Mouse (Mus musculus) adrenal gland, postnatal 25 days (tissue): ENCODE measurements at regions not wholly inside any gene's neighbourhood (a gene's known extent, or its start where the extent isn't known, plus 50 kb on each side); places are given as distances from the start of the nearest gene placed in this dataset.

Source experiments
- DNase-seq: peaks from one replicate; pipeline ENCODE4 v3.0.0; 2021; ENCODE audit warnings: mixed read lengths

DNA sequence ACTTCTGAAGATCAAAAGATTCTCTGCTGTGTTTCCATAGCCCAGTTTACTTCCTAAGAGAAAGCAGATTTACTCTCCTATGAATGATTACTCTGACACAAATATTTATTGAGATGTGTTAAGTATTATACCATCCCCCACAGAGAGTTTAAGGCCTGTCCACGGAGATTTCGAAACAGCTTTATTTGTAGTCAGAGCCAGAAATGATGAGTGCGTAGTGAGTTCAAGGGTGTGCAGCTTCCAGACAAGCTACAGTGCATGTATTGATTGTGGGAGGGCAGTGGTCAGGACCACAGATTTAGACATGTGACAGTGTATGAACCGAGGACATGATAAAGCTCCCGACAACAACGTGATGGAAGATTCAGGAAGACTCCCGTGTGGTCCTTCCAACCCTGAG, 126.8 kb downstream of the Hlx start:
- no peak for DNase-seq

DNA sequence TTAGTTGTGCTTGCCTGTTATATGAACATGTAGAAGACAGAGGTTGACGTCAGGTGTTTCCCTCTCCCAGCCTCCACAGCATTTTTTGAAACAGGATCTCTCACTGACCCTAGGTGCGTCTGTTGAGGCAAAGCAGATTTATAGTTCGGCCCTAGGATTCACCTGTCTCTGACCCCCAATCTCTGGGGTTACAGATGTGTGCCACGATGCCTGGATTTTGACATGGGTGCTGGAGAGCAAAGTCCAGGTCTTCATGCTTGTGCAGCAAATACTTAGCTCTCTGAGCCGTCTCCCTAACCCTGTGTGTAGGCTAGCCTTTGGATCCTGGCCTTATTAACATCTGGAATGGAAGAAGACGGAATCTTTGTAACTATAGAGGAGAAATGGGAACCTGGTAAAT, 129.3 kb downstream of the Hlx start:
- no peak for DNase-seq

DNA sequence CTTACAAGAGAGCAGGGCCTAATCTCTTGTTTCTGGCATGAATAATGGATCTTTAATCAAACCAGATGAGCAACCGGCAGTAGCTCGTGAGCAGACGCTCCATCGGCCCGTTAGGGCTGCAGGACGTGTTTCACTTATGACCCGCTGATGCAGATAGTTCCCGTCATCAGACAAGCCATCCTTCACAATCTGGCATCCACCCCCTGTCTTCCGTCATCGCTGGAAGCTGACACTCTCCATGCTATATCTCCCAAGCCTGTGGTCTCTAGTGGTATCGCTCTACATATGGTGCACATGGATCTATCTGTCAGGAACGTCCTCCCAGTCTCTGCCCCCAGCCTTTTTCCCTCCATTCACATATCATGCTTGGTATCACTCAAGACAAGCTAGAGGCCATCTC, 137.0 kb downstream of the Hlx start:
- DNase-seq: no peak

DNA sequence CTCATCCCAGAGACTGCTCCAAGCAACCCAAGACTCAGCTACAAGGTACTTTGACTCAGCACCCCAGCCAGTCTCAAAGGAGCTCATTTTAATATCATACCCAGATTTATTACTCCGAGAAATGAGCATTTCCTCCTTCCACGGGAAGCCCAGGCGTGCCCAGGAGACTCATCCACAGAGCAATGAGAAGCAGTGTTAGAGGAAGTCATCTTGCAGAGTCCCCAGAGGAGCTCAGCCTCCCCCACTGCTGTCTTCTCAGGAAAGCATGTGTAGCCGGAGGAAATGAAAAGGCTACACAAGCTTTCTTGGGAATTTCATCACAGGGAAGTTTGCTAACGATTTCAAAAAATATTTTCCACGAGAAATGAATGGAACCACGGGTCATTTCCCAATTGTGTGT, 141.8 kb downstream of the Hlx start:
- no peak for DNase-seq

DNA sequence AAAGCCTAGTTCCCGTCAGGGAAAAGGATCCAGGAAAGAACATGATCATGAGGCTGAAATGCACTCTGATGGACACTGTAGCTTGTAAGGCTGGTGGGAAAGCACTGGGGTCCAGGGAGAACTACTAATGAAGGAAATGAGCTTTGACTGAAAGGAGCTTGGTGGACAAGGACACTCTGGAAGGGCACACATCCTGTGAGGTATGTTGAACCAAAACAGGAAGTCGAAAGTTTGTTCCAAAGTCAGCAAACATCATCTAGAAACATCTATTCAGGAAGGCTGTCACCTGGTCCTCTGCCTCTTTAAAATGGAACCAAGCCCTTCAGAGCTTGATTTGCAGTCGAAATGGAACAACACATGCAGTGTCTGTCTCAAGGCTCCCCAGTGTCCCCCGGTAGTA, 143.1 kb downstream of the Hlx start:
- DNase-seq: no peak

DNA sequence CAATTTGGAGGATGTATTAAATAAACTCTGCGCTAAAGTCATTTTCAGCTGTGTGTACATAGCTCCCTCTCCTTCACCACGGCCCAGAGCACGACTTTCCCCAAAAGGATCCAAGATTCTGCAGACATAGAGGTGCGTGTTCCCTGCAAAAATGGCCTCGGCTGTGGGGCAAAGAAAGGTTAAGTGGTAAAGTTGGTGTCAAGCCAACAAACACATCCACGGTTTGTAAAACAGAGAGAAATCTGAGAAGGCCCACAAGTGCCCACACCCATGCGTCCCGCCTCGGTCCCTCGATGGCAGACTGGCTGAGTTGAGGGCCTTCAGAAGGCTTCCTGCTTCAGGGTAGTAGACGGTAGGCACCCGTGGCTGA, 147.9 kb downstream of the Hlx start:
- no peak for DNase-seq

DNA sequence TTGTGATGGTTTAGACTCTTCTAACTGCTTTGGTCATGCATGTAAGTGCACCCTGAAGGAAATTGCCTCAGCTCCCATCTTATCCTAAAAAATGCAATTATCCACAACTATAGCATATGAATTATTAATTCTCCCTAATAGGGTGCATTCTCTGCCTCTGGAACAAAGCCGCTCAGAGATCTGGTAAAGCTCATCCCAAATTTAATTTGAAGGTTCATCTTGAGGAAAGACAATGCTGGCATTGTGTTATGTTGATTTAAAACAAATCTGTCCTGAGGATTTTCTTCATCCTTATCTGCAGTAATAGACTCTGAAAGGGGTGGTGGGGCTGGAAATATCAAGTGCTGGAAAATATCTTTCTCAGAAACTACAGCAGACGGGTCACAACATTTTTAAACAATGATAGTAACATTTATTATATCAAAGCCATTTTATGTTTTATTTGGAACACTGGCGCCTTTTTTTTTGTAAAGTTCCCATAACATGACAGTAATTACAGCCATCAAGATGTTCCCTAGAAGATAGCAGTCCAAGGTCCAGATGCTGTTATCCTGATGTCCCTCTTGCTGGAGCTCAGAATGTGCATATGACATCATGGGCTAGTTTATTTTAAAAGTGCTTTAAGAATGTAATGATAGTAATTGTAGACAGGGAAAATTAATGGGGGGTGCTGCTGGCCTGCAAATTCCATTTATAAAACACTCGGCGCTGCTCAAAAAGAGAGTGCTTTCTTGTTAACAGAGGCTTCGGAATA, 148.5 kb downstream of the Hlx start:
- no peak for DNase-seq

DNA sequence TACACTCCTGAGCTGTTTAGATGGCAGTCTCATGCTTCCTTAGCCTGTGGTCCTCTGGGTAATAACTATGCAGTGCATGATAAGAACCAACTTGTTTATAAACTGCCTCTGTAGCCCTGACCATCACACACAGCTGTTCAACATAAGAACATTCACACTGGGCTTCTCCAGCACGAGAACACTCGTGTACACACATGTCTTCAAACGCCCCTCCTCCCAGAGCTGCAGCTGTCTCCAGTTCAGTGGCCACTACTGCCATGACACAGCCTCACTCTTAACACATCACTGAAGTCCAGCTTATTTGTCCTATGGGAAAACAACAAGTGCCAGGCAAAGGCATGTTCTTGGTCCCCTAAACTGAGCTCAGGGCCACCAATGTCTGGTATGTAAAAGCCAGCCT, 152.9 kb downstream of the Hlx start:
- no peak for DNase-seq

DNA sequence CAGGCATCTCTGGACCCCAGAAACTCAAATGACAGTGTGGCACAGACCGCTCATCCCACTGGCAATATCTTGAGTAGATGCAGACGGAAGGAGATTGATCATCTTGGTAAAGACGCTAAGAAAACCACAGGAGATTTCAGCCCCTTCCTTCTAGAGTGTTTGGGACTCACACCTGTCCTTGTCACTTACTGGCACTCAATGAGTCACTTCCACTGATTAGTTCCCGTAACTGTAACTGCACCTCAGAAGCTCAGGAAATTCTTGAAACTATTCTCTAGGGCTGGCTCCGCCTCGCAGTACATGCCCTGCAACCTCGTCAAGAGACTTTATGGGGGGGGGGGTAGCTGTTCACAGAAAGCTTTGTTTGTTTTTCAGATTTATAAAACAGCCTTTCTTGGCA, 155.9 kb downstream of the Hlx start:
- DNase-seq: no peak

DNA sequence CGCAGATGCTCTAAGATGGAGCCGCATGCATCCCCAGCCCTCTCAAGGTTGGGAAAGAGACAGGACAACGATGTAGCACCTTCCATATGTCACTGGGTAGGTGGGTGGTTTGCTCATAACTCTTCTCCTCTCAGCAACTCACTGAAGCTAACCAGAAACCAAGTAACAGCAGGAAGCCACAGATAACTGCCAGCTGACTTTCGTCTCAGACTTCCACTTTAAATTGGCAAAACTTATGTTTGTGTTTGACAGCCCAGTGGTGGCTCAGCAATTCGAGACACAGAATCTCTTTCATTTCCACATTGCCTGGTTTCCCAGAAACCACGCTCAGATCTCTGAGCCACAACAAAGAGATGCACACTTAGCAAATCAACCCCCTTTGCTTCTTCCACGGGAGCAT, 159.1 kb downstream of the Hlx start:
- no peak for DNase-seq

DNA sequence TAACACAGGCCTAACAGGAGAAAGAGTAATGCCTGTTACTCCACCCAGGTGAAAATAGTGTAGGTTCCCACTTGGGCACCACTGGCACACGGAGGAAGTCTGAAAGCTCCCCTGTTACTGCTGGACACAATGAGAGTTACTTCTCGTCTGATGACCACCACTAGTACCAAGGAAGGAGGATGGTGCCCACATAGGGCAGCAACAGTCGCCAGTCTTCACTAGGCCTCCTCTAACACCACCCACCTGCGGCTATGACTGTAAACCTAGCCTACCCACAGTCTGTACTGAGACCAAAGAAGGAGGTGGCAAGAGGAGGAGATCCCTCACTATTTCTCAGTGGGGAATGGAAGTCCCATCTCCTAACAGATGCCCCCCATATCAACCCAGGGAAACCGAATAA, 161.7 kb downstream of the Hlx start:
- no peak for DNase-seq

DNA sequence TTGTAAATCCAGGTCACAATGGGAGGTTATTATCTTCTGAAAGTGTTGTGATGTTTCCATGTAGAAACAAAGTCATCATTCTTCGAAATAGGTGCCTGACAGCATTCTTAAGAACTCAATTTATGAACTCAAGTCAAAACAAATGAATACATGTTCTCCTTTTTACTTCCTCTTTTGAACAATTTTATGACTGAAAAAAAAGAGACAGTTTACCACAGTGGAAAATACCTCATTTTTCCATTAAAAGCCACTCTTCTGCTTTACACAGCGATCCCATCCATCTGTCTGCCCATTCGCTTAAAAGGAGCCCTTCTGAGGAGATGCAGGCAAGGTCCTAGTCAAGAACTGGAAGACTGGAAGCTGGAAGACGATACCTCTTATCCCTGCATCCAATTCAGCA, 169.5 kb downstream of the Hlx start:
- DNase-seq: no peak

DNA sequence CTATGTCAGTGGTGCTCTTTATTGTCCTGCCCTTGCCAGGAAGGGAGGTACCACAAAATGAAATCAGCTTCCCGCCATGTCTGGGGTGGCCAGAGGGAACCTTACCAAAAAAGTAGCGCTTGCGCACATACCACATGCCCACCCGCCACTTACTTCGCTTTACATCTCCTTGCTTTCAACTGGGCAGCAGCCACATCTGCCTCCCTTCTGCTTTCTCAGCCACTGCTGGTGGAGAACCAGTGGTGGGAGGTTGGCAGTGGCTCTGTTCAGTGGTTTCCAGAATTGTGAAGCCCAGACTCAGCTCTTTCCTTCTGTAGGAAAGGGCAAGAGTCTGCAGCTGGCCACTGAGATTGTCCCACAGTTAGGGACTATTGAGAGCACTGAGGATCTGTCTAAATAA, 170.2 kb downstream of the Hlx start:
- no peak for DNase-seq

DNA sequence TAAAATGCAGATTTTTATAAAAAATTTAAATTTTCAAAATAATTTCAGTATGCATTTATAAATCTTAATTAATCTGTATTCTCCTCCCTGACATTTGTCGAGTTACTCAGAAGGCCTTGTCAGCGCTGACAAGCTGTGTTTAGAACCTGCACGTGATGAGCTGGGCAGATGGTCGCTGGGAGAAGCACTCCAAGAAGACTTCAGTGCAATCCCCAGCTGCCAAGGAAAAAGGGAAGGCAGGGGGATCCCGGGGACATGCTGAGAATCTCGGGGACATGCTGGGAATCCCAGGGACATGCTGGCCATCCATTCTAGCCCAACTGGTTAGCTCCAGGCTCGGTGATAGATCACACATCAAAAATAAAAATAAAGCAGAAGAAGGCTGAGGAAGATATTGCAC, 172.9 kb downstream of the Hlx start:
- DNase-seq: no peak

DNA sequence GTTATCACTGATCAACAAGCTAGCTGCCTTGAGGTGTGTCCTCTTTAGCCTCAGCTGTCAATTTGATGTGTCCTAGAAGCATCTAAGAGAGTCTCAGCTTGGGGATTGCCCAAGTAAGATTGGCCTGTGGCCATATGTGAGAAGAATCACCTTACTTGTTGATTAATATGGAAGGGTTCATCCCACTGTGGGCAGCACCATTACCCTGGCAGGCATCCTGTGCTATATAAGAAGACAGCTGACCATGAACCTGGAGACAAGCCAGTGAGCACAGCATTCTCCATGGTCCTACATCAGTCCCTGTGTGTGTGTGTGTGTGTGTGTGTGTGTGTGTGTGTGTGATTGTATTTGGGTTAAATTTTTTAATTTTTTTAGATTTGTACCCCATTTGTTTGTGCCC, 178.6 kb downstream of the Hlx start:
- no peak for DNase-seq

DNA sequence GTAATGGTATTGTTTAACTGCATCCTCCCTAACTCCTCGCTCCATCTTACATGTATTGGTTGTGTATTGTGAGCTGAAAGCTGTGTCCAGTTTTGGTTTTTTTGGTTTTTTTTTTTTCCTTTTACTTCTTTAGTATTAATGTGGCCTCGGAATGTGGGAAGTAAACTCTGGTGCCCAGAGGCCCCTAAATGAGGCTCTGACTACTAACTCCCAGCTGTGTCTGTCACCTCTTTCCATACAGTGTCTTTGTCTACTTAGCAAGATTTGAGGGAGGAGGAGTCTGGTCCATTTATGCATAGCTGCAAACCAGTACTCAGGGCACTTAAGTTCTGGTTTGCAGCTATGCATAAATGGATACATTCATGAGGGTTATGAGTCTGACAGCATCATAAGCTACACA, 181.9 kb downstream of the Hlx start:
- DNase-seq: no peak

DNA sequence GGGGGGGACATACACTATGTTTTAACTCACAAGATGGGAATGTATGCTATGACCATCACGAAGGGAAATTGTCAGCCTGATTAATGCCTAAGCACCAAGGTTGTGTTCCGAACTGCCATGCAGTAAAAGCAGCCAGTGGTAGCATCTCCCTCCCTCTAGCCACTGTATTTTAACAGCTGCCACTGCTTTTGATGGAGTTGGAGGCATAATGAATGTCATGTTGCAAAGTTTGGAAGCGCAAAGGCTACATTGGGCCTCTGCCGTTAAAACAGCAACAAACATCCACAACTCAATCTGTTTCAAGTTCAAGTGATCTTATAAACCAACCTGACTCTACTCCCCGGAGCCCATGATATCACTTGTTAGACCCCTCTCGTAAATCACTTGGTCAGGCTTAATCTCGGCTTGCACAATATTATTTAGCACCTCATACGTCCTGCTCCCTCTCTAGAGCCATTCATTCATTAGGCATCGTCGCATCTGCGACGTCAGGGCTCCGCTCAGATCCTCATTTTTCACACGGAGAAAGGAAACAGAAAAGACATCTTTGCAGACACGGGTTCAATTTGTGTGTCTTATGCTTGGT, 184.7 kb downstream of the Hlx start:
- DNase-seq: no peak

DNA sequence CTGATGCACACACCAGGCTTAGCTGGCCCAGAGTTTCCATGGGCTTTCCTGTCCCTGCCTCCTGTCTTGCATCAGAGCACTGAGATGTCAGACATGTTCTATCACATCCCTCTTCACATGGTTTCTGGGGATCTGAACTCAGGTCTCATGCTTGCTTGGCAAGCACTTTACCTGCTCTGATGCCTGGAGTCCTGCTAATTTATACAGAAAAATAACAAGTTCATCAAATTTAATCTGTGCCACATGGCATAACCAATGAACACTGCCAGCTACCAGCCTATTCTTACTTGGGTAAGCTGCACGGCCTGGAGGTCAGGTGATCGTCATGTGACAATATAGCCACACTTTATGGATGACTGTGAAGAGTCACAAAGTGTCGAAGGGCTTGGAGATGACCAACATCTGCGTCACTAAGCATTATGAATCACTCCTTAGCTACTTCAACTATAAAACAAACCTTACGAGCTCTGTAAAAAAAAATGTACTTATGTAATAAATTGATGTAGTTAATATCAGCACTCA, 186.2 kb downstream of the Hlx start:
- no peak for DNase-seq

DNA sequence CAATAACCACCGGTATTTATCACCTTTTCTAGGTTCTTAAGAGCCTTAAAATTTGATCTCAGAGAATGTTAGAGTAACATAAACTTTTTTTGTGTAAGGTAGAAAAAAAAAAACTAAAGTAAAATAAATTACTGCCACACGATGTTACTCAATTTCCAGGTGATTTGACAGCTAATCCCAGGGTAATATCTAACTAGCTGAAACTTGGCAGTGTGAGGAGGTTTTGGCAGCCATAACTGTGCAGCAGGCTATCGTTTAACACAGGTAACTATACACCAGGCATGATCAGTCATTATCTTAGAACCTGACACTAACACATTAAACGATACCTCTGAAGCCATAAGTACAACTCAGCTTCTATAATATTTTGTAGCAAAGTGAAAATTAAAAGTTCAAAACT, 187.3 kb downstream of the Hlx start:
- DNase-seq: no peak

DNA sequence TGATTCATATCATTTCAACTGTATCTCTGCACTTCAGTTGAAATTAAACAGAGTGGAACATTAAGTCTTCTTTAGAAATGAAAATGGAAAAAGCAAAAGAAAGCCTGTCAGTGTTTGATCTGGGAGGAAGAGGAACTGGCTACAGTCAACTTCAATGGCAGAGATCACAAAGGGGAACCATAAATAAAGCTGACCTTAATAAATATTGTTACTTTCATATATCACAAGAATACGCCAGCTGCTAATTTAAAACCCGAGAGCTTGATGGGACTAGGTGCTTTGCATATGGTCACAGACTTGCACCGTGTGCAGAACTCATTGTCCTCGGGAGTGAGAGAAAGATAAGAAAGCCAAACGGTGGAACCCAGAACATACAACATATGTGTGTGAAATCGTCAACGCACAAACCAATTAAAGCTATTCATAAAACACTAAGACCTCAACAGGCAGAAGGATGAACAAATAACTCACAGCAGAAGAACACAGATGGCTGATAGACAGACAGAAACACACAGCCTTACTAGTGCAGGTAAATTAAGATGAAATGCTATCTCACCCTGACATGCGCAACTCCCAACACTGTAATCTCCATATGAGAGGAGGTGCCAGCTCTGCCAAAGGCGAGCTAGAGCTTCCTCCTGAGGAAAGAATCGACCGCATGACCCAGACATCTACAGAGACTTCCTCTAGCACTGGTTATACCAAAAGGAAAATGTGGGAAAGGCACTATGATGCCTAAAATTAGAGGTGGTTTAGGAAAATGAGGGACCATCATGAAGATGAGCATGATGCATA, 189.9 kb downstream of the Hlx start:
- no peak for DNase-seq

DNA sequence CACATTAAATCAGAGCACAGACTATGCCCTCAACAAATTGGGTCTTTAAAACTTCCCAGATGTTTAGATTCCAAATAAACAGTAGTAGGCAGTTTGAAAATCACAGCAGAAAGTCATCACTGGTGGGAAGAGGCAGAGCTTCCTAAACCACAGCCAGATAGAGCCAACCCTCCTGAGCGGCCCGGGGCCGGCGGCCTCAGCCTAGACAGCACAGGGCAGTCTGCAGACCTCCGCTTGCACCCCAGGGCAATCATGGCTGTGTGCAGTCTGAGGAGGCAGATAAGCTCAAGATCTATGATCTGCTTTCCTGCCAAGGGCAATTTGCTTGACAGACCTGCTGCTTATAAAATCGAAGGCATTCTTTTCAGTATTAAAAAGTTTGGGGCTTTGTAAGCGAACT, 192.6 kb downstream of the Hlx start:
- no peak for DNase-seq

DNA sequence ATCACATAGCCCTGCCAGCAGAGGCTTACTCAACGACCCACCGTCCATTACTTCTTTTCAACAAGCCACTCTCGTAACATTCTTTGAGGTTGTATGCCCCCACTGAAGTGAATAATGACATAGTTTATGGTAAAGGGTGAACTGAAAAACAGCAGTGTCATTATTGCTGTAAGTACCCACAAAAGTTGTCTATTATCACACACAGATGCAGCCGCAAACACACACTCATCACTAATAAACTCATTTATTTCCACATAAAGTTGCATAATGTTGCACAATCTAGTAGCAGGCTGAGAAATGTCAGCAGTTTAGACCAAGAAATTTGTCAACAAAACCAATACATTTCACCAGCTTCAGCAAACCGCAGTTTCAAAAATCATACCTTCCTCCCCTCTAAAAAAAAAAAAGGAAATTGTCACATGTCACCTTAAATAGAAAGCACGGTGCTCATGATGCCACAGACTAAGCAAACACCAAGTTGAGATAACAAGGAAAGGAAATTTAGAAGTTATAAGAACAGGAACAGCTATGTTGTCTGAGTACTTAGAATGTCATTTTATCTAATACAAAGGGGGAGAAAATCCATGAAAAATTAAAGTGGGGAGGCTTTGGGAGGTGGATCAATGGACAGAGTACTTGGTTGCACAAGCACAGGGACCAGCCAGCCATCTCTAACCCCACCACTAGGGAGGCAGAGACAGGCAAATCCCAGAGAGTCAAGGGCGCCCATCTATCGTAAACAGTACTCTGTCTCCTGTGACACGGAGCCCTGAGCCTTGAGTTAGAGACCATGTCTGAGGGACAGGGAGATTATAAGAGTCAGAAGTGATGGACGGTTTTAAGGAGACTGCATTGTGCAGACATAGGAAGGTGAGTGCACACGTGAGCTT, 195.9 kb downstream of the Hlx start:
- no peak for DNase-seq

DNA sequence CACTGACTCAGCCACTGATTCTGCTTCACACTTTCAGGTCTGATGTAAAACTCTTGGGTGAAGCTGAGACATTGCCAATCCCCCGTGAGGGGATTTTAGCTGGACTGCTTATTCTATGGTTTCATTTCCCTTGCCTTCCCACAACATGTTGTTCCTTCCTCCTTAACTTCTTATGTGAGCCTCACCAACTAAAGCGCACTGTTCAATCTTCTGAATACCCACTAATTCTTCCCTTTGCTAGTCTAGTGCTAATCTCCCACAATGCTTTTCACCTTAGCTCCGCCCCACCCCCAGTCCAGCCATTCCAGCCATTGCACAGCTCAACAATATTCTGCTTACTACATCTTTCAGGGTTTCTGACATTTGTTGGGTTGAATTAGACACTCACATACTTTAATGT, 196.7 kb downstream of the Hlx start:
- DNase-seq: no peak
